Mouse (Mus musculus) adrenal gland, adult 2 months (tissue): ENCODE results near the gene Hectd4. TPM values are rescaled to one million over a fixed set of nuclear protein-coding genes. Genes with fewer than 3 reads are reported as not detected.

Experiments used
- DNase-seq: peaks from one replicate; pipeline ENCODE4 v3.0.0; 2021
- polyA plus RNA-seq: library from polyadenylated mRNA; depleted of rRNA; stranded (reverse); fragments of >200 nt; gene quantifications from 2 replicates; pipeline ENCODE4 v1.2.3, GENCODE M21; 2012
- total RNA-seq, 2 experiments: library from RNA; stranded (reverse); gene quantifications; 2 replicates each; pipeline ENCODE4 v1.2.3; 2021

The Hectd4 gene
- total and polyA plus RNA-seq, 3 experiments = 14.5 to 22.7 (median 16.1) TPM

DNA sequence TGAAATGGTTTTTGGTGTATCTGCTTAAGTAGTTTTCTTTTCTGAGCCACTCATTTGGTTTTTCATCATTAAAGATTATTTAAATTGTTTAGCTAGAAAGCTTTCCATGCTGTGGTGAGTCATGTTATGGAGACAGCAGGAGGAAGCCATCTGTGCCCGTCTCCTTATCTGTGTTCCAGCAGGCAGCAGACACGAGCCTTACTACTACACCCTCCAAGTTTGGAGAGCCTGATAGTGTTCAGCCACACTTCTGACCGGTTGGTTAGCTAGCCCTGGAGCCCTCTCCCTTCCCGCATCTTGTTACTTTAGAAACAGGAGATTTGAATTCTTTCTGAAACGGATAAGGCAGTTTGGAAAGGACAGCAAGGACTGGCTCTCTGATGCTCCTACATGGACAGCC is 16.2 kb downstream of the Hectd4 start:
- no peak for DNase-seq

DNA sequence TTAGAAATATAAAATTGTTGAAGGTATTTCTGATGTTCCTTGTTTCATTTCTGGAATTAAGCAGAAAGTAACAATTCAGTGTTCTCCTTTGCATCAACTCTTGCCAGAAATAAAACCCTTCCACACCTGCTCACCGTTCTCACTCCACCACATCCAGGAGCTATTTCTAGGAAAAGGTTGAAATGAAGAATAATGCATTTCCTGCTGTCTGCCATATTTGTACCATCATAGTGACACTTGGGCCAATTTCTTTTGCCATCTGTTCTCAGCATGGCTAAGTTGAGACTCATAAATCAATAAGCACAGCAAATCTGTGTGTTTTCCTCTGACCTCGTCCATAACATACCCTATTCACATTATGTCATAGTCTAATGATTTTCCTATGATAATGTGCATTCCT is 18.2 kb downstream of the Hectd4 start:
- no peak for DNase-seq

- DNase-seq = no peak
These were observed 19.8 kb downstream of the Hectd4 start for GRCm38 (mm10) chr5:121239846-121240245.

GRCm38 (mm10) chr5:121241182-121241581 is 21.2 kb downstream of the Hectd4 start:
- no peak for DNase-seq

DNA sequence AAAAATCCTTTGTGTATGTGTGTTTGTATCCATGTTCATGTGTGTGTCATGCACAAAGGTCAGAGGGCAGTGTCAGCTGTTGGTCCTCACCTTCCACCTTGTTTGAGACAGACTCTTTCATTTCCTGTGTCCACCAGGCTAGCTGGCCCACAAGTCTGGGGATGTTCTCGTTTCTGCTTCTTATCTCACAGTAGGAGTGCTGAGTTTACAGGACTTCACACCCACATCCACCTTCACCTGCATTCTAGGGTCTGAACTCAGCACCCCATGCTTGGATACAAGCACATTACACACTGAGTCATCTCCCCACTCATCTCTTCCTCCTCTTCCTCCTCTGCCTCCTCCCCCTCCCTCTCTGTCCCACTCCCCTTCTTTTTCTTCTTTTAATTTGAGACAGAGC is 22.2 kb downstream of the Hectd4 start:
- no peak for DNase-seq

DNA sequence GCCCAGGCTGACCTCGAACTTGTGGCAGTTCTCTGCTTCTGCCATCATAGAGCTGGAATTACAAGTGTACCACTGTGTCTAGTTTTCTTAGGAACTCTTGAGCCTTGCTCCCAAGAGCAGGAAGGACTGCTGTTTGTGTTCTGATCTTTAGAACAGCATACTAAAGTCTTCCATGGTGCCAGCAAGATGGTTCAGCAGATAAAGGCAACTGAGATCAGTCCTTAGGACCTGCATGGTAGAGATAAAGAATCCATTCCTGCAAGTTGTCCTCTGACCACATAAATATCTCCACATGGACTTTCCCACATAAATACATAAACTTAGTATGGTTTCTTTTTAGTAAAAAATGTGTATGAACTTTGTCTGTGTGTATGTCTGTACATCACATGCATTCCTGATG is 22.7 kb downstream of the Hectd4 start:
- DNase-seq = no peak

DNA sequence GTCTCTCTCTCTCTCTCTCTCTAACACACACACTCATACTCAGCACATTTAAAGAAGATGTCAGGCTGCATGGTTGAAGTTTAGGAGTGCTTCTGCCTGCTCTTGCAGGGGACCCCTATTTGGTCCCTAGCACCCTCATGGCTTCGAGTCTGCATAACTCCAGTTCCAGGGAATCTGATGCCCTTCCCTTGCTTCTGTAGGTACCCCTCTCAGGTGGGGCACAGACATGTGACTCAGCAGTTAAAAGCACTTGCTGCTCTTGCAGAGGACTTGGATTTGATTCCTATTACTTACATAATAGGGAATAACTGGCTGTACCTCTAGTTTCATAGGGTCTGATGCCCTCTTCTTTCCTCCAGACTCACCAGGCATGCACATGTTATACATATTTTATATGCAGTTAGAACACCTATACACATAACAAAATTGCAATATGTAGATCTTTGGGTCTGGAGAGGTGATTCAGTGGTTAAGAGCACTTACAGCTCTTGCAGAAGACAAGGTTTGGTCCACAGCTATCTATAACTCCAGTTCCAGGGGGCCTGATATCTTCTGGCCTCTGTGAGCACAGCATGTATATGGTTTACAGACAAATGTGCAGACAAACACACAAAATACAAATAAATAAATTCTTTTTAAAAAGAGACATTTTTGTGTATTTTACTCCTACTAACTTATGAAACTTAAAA is 23.8 kb downstream of the Hectd4 start:
- no peak for DNase-seq

- no peak for DNase-seq
These were observed 24.3 kb downstream of the Hectd4 start for GRCm38 (mm10) chr5:121244365-121244731.

DNA sequence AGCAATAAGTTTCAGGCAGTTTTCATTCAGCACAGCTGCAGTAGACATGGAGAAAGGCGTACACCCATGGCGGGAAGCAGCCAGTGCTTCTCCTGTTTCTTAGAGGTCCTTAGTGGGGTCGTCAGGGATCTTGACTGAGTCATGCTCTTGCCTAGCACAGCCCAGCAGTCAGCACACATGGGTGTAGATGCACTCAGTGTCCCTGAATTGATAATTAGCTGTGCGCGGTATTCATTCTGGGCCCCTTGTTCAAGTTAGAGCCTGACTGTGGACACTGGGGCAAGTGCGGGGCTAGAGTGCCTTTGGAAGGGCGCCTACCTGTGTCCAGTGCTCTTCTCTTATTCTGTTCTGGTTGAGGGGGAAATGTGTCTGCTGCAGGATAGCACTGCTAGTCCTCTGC is 25.2 kb downstream of the Hectd4 start:
- no peak for DNase-seq

- DNase-seq = no peak
These were observed 28.9 kb downstream of the Hectd4 start for GRCm38 (mm10) chr5:121248766-121249394.

GRCm38 (mm10) chr5:121249693-121250092 is 29.7 kb downstream of the Hectd4 start:
- no peak for DNase-seq

DNA sequence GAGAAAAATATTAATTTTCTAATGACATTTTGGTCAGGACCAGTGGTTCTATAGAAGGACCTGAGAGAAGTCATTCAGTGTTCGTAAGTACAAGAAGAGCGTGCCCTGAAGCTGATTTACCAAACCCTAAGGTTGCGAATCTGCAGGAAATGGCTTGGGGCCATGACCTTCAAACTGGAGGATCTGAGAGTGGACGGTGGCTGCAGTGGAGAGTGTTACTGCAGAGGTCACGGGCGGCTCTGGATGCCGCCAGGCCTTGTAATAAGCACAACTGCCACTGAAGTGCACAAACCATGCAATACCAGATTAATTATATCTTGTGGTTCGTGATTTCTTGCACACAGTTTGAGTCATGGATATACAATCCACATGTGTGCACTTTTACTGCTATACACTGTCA is 31.8 kb downstream of the Hectd4 start:
- DNase-seq = peak; percentile 85

DNA sequence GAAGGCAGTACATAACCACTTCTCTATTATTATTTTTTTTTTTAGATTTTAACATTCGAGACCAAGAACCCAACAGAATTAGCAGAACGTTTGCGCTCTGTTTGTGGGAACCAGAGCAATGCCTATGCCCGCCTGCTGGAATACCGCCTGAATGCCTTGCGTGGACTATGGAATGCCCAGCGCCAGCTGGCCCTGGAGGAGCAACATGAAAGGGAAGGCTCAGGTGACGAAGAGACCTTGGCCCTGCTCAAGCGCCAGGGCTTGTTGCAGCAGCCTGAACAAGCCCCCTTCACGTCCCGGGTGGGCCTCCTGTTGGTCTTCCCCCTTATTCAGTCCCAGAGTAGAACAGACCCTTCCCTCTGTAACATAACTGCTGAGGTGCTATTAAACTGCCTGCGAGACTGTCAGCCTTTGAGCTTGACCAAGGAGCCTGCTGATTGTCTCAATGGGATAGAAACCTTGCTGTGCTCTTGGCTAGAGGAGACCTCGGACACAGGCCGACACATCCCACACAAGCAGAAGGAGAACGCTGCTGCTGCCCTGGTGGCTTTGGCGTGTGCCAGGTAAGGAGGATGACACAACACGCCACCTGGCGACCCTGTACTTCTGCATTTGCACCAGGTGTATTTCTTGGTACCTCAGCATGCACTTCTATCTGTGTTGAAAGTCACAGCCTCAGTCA is 33.9 kb downstream of the Hectd4 start:
- DNase-seq = no peak

- no peak for DNase-seq
These were observed 35.0 kb downstream of the Hectd4 start for GRCm38 (mm10) chr5:121254977-121255376.

DNA sequence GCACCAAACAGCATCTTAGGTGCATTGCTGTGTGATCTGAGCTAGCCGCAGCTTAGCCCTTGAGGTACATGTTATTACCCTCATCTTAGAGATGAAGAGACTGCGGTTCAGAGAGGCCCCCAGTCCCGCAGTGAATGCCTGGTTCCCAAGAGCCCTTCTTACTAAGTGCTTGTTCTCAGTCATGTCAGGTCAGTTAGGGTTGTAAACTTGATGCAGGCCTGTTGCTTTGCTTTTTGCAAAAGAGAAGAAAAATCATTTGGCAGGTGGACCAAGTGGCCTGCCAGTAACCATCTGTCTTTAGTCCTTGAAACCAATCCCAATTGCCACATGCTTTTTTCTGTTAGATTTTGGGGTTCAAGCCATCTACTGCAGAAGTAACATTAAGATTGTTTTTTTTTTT is 41.8 kb downstream of the Hectd4 start:
- no peak for DNase-seq

DNA sequence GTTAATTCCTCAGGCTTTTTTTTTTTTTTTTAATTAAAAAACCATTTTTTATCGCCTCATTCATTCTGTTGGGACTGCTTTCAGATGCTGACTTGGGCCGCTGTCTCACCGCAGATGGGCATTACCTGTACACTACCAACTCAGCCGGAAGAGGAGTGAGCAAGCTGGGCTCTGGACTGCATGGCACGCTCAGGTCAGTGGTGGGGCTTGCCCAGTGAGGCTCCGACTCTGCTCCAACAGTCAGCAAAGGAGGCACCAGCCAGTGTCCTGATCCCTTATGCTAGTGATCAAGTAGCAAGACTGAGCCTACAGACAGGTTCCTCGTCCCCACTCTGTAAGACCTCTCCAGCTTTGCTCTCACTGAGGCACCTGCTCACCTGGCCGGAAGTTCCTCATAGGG is 42.4 kb downstream of the Hectd4 start:
- DNase-seq = no peak

DNA sequence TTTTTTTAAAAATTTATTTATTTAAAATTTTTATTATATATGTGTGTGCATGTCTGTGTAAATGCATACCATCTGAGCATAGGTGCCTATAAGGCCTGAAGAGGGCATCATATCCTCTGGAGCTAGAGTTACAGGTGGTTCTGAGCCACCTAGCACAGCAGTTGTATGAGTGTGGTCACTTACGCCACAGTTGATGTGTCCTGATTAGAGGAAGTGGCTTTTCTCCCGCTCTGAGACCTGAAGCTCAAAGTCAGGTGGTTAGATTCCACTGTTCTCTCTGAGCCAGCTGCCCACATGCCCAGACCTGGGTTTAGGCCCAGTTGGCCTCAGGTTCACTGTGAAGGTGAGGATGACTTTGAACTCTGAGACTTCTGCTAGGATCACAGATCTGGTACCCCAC is 44.6 kb downstream of the Hectd4 start:
- DNase-seq = no peak

GRCm38 (mm10) chr5:121266741-121267382 is 46.8 kb downstream of the Hectd4 start:
- peak; percentile 53 for DNase-seq

GRCm38 (mm10) chr5:121271046-121271445 is 51.0 kb downstream of the Hectd4 start:
- DNase-seq = no peak

- DNase-seq = no peak
These were observed 56.8 kb downstream of the Hectd4 start for GRCm38 (mm10) chr5:121276808-121277207.

DNA sequence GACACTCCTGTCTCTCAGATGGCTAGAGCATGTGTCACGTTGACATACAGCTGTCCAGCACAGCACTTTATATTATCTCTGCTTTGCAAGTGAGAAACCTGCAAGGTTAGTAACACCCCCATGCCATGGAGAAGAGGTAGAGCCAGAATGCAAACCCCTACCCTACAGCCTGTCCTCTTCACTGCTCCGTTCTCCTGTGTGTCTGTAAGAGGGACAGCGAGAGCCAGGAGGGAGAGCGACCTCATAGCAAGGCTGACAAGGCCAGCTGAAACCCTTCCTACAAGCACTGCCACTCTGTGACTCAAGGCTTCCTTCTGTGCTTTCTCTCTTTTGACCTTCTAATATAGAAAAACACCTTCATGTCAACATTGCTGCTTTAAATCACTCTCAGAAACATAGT is 60.4 kb downstream of the Hectd4 start:
- peak; percentile 45 for DNase-seq

DNA sequence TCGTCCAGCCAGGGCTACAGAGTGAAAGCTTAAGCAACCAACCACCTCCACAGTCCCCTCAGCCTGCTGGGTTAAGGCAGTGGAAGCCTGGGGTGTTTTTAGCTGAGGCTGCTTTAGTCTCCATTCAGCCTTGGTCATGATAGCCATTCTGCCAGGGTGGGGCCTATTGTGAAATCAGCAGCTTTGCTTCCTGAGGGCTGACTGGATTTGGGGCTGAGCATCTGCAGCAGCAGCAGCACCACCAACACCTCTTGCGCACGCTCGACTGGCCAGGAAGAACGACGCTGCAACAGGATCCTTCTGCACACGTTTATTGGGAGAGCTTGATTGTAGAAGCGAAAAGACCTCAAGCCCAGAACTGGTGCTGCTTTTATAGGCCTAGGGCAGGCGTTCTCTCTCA is 63.0 kb downstream of the Hectd4 start:
- peak; percentile 19 for DNase-seq

GRCm38 (mm10) chr5:121284816-121285215 is 64.8 kb downstream of the Hectd4 start:
- no peak for DNase-seq
